ENCODE assay signal across 10 mouse cellular contexts in the genomic region with DNA sequence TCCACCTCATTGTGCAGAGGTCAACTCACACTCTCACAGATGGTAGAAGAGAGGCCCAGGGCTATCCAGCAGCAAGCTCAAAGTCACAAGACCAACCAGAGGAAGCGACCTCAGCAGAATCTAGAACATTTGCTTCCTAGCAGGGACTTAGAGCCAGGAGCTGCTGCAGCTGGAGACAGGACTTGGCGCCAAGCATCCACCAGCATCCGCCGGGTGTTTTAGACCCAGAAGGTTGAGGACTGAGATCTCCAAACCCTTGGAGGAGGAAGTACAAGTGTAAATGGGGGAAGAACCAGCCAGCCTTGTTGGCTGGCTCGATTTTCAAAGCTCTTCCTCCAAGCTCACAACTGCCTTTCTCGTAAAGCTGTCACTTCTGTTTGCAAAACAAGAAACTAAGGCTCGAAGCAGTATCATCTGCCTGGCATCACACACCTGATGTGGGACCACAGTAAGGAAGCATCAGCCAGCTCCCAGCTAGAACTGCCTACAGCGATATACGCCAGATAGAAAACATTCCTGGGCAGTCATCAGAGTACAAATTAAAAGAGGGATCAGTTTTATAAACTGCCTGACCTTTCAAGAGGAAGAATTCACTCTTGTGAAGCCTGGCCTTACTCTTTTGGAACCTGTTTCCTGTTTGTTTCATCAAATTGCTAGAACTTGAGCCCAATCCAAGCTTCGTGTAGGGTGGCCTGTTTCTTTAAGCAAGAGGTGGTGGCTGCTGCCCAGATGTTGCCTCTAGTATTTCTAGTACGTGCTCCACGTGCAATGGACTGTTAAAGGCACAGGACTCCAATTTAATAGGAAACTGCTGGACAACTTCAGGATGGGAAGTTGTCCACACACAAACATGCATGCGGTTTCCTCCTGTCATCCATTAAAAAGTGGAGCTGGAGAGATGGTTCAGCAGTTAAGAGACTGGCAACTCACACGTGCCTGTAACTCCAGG. TPM values are rescaled to one million over a fixed set of nuclear protein-coding genes. Genes with fewer than 3 reads are reported as not detected.
A peak's percentile ranks its signal among the peaks of the same experiment; 100 is the strongest.
DNase-seq lines count a peak whose midpoint lies in the region; ATAC-seq and TF ChIP-seq lines count a peak whose summit lies in the region.
"Had no signal": no experiment of that assay in that cellular context is flagged by ENCODE, and none has a peak within 500 bp of the region (broad histone marks: within the 10 kb centered on the region; RNA-seq: fewer than 3 reads in every experiment).

No protein-coding gene starts in this region.

- peaks cover 25% of the 10 kb centered on the region for H3K4me1 ChIP-seq in kidney, adult 2 months (ENCODE audit: control insufficient read depth, insufficient read depth, low read length)
- peaks cover 66% of the 10 kb centered on the region for H3K4me1 ChIP-seq in forebrain, embryonic 10.5 days

- H3K4me3 ChIP-seq in layer of hippocampus, adult 2 months: no peak overlapping the region
- H3K4me3 ChIP-seq in kidney, adult 2 months (ENCODE audit: insufficient read depth, low read depth, low read length): no peak overlapping the region
- no peak overlapping the region for H3K4me3 ChIP-seq in forebrain, embryonic 10.5 days

- H3K27me3 ChIP-seq in kidney, adult 2 months (replicated peaks; ENCODE audit: control insufficient read depth, insufficient read depth, low read length): no peaks in the 10 kb centered on the region
- H3K27me3 ChIP-seq in forebrain, embryonic 10.5 days (ENCODE audit: poor library complexity, severe bottlenecking): peaks cover 12% of the 10 kb centered on the region

- WGBS in kidney, adult 2 months: 20% methylated on average over 14 of the region's 14 CpGs
- WGBS in forebrain, embryonic 10.5 days: 76% methylated on average over 14 of the region's 14 CpGs

- no peaks in the 10 kb centered on the region for H3K9me3 ChIP-seq in forebrain, embryonic 10.5 days
- H3K9me3 ChIP-seq: G1E had no signal

- DNase-seq in layer of hippocampus, adult 2 months (ENCODE audit: low spot score in 2 of 2): no peak
- no peak for DNase-seq in layer of hippocampus, postnatal 10 days (ENCODE audit: low spot score in 2 of 2)
- DNase-seq in fibroblast of lung, adult 2 months (ENCODE audit: low read depth): peak; percentile 23
- DNase-seq in kidney, adult 2 months: peak; percentile 81
- peak; percentile 34 to 75 for DNase-seq in lung, postnatal 4 days
- DNase-seq in ovary, postnatal 36 days (ENCODE audit: low spot score): no peak
- no peak for DNase-seq in forebrain, embryonic 10.5 days (ENCODE audit: extremely low spot score, low spot score)

- TF ChIP-seq CTCF in layer of hippocampus, adult 2 months (conservative IDR thresholded peaks at IDR 0.05): no peak
- no peak for TF ChIP-seq CTCF in kidney, adult 2 months (conservative IDR thresholded peaks at IDR 0.05; ENCODE audit: insufficient read depth, insufficient read length, low read depth, low read length)

- peak overlapping the region; percentile 87 for H3K27ac ChIP-seq in layer of hippocampus, adult 2 months
- H3K27ac ChIP-seq in kidney, adult 2 months (ENCODE audit: insufficient read depth, low read depth, low read length): peak overlapping the region; percentile 85
- no peak overlapping the region for H3K27ac ChIP-seq in forebrain, embryonic 10.5 days

- no peak for TF ChIP-seq POLR2A in kidney, adult 2 months (IDR thresholded peaks at IDR 0.05; ENCODE audit: low read depth, low read length)

- H3K36me3 ChIP-seq in kidney, adult 2 months (ENCODE audit: control insufficient read depth, insufficient read depth, low read length): no peaks in the 10 kb centered on the region
- peaks cover 9% of the 10 kb centered on the region for H3K36me3 ChIP-seq in forebrain, embryonic 10.5 days (replicated peaks)

- no peak for ATAC-seq in frontal cortex, adult (ENCODE audit: low TSS enrichment)

RNA-seq across cellular contexts. Expression of a gene that starts 1.9 kb away (rescaled TPM):
- total RNA-seq in layer of hippocampus, adult 2 months (2021): 10 to 100 TPM; 16.4 to 21.5 TPM
- total RNA-seq in layer of hippocampus, postnatal 10 days (2021): 10 to 100 TPM; 24.0 to 26.0 TPM
- 42.1 and 45.9 TPM in 2 replicates for polyA plus RNA-seq in kidney, adult 2 months (2012; rRNA removed)
- polyA plus RNA-seq in forebrain, embryonic 10.5 days (2016; fragmentation: Nextera tagmentation; extraction: Ambion mirVana): 20.9 and 23.0 TPM in 2 replicates

RNA-seq across cellular contexts. Expression of a gene that starts 2.3 kb away (rescaled TPM):
- 10 to 100 TPM; 27.0 to 27.9 TPM for total RNA-seq in layer of hippocampus, adult 2 months (2021)
- total RNA-seq in layer of hippocampus, postnatal 10 days (2021): 10 to 100 TPM; 29.0 to 29.3 TPM
- polyA plus RNA-seq in kidney, adult 2 months (2012; rRNA removed): 62.6 and 82.4 TPM in 2 replicates
- polyA plus RNA-seq in forebrain, embryonic 10.5 days (2016; fragmentation: Nextera tagmentation; extraction: Ambion mirVana): 9.0 and 9.2 TPM in 2 replicates

RNA-seq across cellular contexts. Expression of a gene that starts 33.9 kb away (rescaled TPM):
- 100 to 1,000 TPM; 198 to 200 TPM for total RNA-seq in layer of hippocampus, adult 2 months (2021)
- 100 to 1,000 TPM; 149 to 175 TPM for total RNA-seq in layer of hippocampus, postnatal 10 days (2021)
- 82.8 and 85.5 TPM in 2 replicates for polyA plus RNA-seq in kidney, adult 2 months (2012; rRNA removed)
- 42.9 and 43.4 TPM in 2 replicates for polyA plus RNA-seq in forebrain, embryonic 10.5 days (2016; fragmentation: Nextera tagmentation; extraction: Ambion mirVana)

RNA-seq across cellular contexts. Expression of a gene that starts 47.2 kb away (rescaled TPM):
- total RNA-seq in layer of hippocampus, adult 2 months (2021): not detected
- total RNA-seq in layer of hippocampus, postnatal 10 days (2021): not detected
- not detected in 2 replicates for polyA plus RNA-seq in kidney, adult 2 months (2012; rRNA removed)
- polyA plus RNA-seq in forebrain, embryonic 10.5 days (2016; fragmentation: Nextera tagmentation; extraction: Ambion mirVana): not detected in 2 replicates
- total RNA-seq: G1E had no signal
- polyA plus RNA-seq: G1E; gonadal fat pad, adult 2 months had no signal

Comparison
In these comparisons a context has a peak if more than half of its experiments do, and no peak if none do; other contexts are left out.
1. DNase-seq: peak in fibroblast of lung, adult 2 months (single experiment), kidney, adult 2 months (single experiment) and lung, postnatal 4 days (2 of 2); none in layer of hippocampus, adult 2 months (0 of 2), layer of hippocampus, postnatal 10 days (0 of 2), ovary, postnatal 36 days (single experiment) and forebrain, embryonic 10.5 days (single experiment).